Mouse (Mus musculus) embryonic facial prominence, embryonic 10.5 days (tissue): ENCODE results near the gene Olfr668. TPM values are rescaled to one million over a fixed set of nuclear protein-coding genes. Genes with fewer than 3 reads are reported as not detected.
"Not testable (repeated sequence)": the region's sequence is repeated elsewhere in the genome, so short reads cannot be mapped to it uniquely, and the experiment has no call there.

Experiments used
- DNase-seq: peaks from one replicate; pipeline ENCODE4 v3.0.0-alpha.2; 2017; ENCODE audit warnings: low spot score
- H3K27ac ChIP-seq: fragments of 300-500 bp; sonication (generic); replicated peaks from 2 replicates; pipeline ENCODE4 v1.5.1; 2016; ENCODE audit warnings: mild to moderate bottlenecking
- H3K27me3 ChIP-seq: fragments of 300-500 bp; sonication (generic); replicated peaks from 2 replicates; pipeline ENCODE4 v1.6.1; 2016; ENCODE audit warnings: low read depth, mild to moderate bottlenecking; ENCODE audit not compliant: poor library complexity, severe bottlenecking
- H3K36me3 ChIP-seq: fragments of 300-500 bp; sonication (generic); replicated peaks from 2 replicates; pipeline ENCODE4 v1.6.1; 2016; ENCODE audit warnings: mild to moderate bottlenecking, moderate library complexity
- H3K4me1 ChIP-seq: fragments of 300-500 bp; sonication (generic); 2 replicates; pipeline ENCODE4 v1.6.1; 2016
- H3K4me3 ChIP-seq: fragments of 300-500 bp; sonication (generic); 2 replicates; pipeline ENCODE4 v1.5.1; 2016; ENCODE audit warnings: mild to moderate bottlenecking, moderate library complexity
- H3K9me3 ChIP-seq: fragments of 300-500 bp; sonication (generic); 2 replicates; pipeline ENCODE4 v1.6.1; 2016; ENCODE audit warnings: mild to moderate bottlenecking
- WGBS: fragments of 180-500 bp; shearing (Covaris S2); methylation state at CpG from one replicate; pipeline ENCODE4 v1.1.7; 2016; 5-methylcytosine and 5-hydroxymethylcytosine counted together
- polyA plus RNA-seq: library from polyadenylated mRNA; unstranded; fragments of >200 nt; fragmentation: Nextera tagmentation; extraction: Ambion mirVana; gene quantifications from 2 replicates; pipeline ENCODE4 v1.2.1, GENCODE M21; 2016

Gene Olfr668
- not detected in 2 replicates for polyA plus RNA-seq

DNA sequence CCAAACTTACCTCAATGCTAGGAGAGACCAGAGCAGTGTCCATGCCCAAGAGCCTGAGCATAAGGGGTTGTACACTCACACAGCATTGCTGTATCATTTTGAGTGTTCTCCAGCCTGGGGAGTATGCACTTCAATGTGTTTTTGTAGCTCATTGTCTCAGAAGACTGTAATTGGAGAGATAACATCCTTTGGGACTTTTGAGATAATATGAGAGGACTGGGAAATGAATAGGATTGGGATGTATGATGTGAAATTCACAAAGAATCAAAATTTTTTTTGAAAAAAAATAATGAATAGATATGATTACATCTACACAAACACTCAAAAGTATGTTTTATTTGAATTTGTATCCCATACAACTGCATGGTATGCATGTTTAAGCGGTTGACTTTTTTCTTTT, at the start of gene Olfr668:
Gene Olfr668 (minus strand): TSS at position 101 of the 400 bp plus-strand sequence.
- DNase-seq = no peak
- no peaks in the 10 kb centered on the region for H3K27me3 ChIP-seq

DNA sequence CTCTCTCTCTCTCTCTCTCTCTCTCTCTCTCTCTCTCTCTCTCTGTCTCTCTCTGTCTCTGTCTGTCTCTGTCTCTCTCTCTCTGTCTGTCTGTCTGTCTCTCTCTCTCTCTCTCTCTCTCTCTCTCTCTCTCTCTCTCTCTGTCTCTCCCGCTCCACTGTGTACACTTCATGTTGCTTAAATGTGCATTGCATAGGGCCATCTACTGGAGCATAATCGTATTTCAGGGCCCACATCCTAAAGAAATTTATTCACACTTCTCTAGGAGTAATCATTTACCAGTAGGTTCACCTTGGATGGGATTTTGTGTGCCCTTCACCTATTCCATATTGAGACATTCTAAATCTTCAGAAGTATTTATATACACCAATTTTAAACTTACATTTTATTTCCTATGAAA, 44.6 kb upstream of the Olfr668 start:
- 79% methylated on average over 2 of the region's 2 CpGs for WGBS
- not testable (repeated sequence) for H3K27me3 ChIP-seq, DNase-seq, H3K4me3 ChIP-seq, H3K4me1 ChIP-seq, H3K36me3 ChIP-seq, H3K27ac ChIP-seq, H3K9me3 ChIP-seq

More for the DNA sequence above, at the start of gene Olfr668:
- Histone ChIP-seq H3K4me1 (no peaks in the 10 kb centered on the region), H3K36me3 (no peaks in the 10 kb centered on the region), H3K4me3 (no peak within 1 kb of the TSS), H3K9me3 (no peaks in the 10 kb centered on the region), H3K27ac (no peak within 1 kb of the TSS)
- 85% methylated on average over 1 of the region's 1 CpGs for WGBS

DNA sequence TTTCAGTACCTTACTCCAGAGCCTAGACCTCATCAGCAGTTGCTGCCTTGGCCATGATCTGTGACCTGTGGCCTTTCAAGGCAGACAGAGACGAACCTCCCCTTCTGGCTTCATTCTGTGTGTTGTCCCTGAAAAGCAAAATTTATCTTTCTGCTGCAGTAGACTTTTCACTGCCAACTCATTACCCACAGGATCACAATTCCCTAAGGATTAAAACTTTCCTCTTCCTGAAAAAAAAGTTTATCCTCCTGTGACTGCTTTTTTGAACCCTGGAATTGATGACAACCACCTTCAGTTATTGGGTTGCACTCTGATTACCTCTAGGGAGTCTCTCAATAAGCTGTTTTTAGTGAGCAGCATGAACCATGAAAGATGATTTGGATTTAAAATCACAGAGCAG, 34.7 kb upstream of the Olfr668 start, which contains the start of gene Olfr670:
Gene Olfr670 (minus strand): TSS at position 101 of the 400 bp plus-strand sequence.
- Histone ChIP-seq H3K27me3 (no peaks in the 10 kb centered on the region), H3K4me3 (no peak within 1 kb of the TSS), H3K4me1 (no peaks in the 10 kb centered on the region), H3K36me3 (no peaks in the 10 kb centered on the region), H3K9me3 (no peaks in the 10 kb centered on the region), H3K27ac (no peak within 1 kb of the TSS)
- no peak for DNase-seq
- 71% methylated on average over 1 of the region's 1 CpGs for WGBS

GRCm38 (mm10) chr7:104950234-104950633, 22.4 kb upstream of the Olfr668 start:
- H3K9me3 ChIP-seq, H3K27ac ChIP-seq, H3K36me3 ChIP-seq, DNase-seq, H3K4me1 ChIP-seq, H3K4me3 ChIP-seq, H3K27me3 ChIP-seq: not testable (repeated sequence)
- WGBS = 96% methylated on average over 16 of the region's 16 CpGs

- Histone ChIP-seq H3K36me3 (no peaks in the 10 kb centered on the region), H3K27ac (no peak within 1 kb of the TSS), H3K9me3 (no peaks in the 10 kb centered on the region), H3K4me3 (no peak within 1 kb of the TSS), H3K4me1 (no peaks in the 10 kb centered on the region), H3K27me3 (no peaks in the 10 kb centered on the region)
- DNase-seq = no peak
- WGBS = 91% methylated on average over 1 of the region's 1 CpGs
Observed at GRCm38 (mm10) chr7:104933940-104934339, 6.1 kb upstream of the Olfr668 start, which contains the start of gene Olfr669. TSS of gene Olfr669 (plus strand) at chr7:104934240.

GRCm38 (mm10) chr7:104921382-104921781, 6.5 kb downstream of the Olfr668 start, which contains the start of gene Olfr667:
TSS of gene Olfr667 (minus strand) at chr7:104921482.
- no peak for DNase-seq
- H3K4me1 ChIP-seq = no peaks in the 10 kb centered on the region
- no peaks in the 10 kb centered on the region for H3K9me3 ChIP-seq
- no peaks in the 10 kb centered on the region for H3K36me3 ChIP-seq
- H3K4me3 ChIP-seq = no peak within 1 kb of the TSS
- H3K27ac ChIP-seq = no peak within 1 kb of the TSS
- H3K27me3 ChIP-seq = no peaks in the 10 kb centered on the region
- WGBS = 94% methylated on average over 1 of the region's 1 CpGs

DNA sequence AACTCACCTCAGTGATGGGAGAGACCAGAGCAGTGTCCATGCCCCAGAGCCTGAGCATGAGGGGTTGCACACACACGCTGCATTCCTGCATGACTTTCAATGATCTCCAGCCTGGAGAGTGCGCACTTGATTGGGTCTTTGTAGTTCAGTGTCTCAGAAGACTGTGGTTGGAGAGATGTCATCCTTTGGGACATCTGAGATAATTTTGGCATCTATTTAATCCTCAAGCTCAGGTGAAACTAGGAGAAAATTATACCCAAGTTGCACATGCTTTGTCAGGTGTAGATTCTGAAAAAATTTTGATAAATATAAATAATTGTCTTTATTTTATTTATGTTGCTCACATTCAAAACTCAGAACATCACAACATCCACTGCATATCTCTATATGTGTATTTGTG, 32.0 kb downstream of the Olfr668 start, which contains the start of gene Olfr666:
Gene Olfr666 (minus strand): TSS at position 101 of the 400 bp plus-strand sequence.
- 85% methylated on average over 2 of the region's 2 CpGs for WGBS
- Histone ChIP-seq H3K27ac (no peak within 1 kb of the TSS), H3K36me3 (no peaks in the 10 kb centered on the region), H3K4me3 (no peak within 1 kb of the TSS), H3K4me1 (no peaks in the 10 kb centered on the region), H3K27me3 (no peaks in the 10 kb centered on the region), H3K9me3 (no peaks in the 10 kb centered on the region)
- DNase-seq = no peak

- 59% methylated on average over 1 of the region's 1 CpGs for WGBS
- H3K9me3 ChIP-seq = no peaks in the 10 kb centered on the region
- no peaks in the 10 kb centered on the region for H3K36me3 ChIP-seq
- no peak for DNase-seq
- H3K27me3 ChIP-seq = no peaks in the 10 kb centered on the region
- H3K4me3 ChIP-seq = no peak within 1 kb of the TSS
- no peaks in the 10 kb centered on the region for H3K4me1 ChIP-seq
- H3K27ac ChIP-seq = no peak within 1 kb of the TSS
Observed at GRCm38 (mm10) chr7:104877731-104878130, 50.1 kb downstream of the Olfr668 start, which contains the start of gene Olfr665. TSS of gene Olfr665 (plus strand) at chr7:104878031.

Other genes starting within 250 kb of the Olfr668 start
- not detected in 2 replicates for gene Olfr661, start 241.6 kb downstream of the Olfr668 start, polyA plus RNA-seq
- gene Usp17le, start 150.6 kb downstream of the Olfr668 start, polyA plus RNA-seq = not detected in 2 replicates
- gene Usp17lb, start 85.5 kb downstream of the Olfr668 start, polyA plus RNA-seq = not detected in 2 replicates
- gene Usp17la, start 71.0 kb downstream of the Olfr668 start, polyA plus RNA-seq = not detected in 2 replicates
- gene Olfr665, start 50.0 kb downstream of the Olfr668 start, polyA plus RNA-seq = not detected in 2 replicates
- gene Olfr666, start 32.1 kb downstream of the Olfr668 start, polyA plus RNA-seq = not detected in 2 replicates
- not detected in 2 replicates for gene Olfr667, start 6.6 kb downstream of the Olfr668 start, polyA plus RNA-seq
- gene Olfr669, start 6.2 kb upstream of the Olfr668 start, polyA plus RNA-seq = not detected in 2 replicates
- not detected in 2 replicates for gene Olfr670, start 34.6 kb upstream of the Olfr668 start, polyA plus RNA-seq
- not detected in 2 replicates for gene Olfr671, start 51.1 kb upstream of the Olfr668 start, polyA plus RNA-seq
- gene Olfr672, start 74.0 kb upstream of the Olfr668 start, polyA plus RNA-seq = not detected in 2 replicates
- gene Olfr675, start 100.4 kb upstream of the Olfr668 start, polyA plus RNA-seq = not detected in 2 replicates
- gene Olfr676, start 104.6 kb upstream of the Olfr668 start, polyA plus RNA-seq = not detected in 2 replicates
- not detected in 2 replicates for gene Olfr677, start 123.3 kb upstream of the Olfr668 start, polyA plus RNA-seq
- not detected in 2 replicates for gene Olfr678, start 136.4 kb upstream of the Olfr668 start, polyA plus RNA-seq
- gene Olfr679, start 153.1 kb upstream of the Olfr668 start, polyA plus RNA-seq = 0.05 TPM in 1 of 2 replicates, not detected in the other
- gene Olfr680-ps1, start 164.8 kb upstream of the Olfr668 start, polyA plus RNA-seq = not detected in 2 replicates
- gene Olfr681, start 188.8 kb upstream of the Olfr668 start, polyA plus RNA-seq = not detected in 2 replicates
- not detected in 2 replicates for gene Olfr683, start 219.0 kb upstream of the Olfr668 start, polyA plus RNA-seq
- gene Olfr684, start 235.6 kb upstream of the Olfr668 start, polyA plus RNA-seq = not detected in 2 replicates